Mouse (Mus musculus): ENCODE measurements around the gene Numa1.
"Not testable (repeated sequence)": the region's sequence is repeated elsewhere in the genome, so short reads cannot be mapped to it uniquely, and the experiment has no call there.

The Numa1 gene

GRCm38 (mm10) chr7:101933751-101934240 is at the start of gene Numa1, which contains the start of gene Lrrc51:
Numa1 (plus strand) TSS chr7:101934111.
Lrrc51 (minus strand) TSS chr7:101933895.
- in situ Hi-C loops (cut with MboI, MseI): loop anchor here (10.0 kb wide), 2 partner anchors 131 to 491 kb away; partner anchors contain the start of genes Rnf121, Xndc1 and Xntrpc

- in situ Hi-C loops (cut with MboI, MseI): no loop called here
These were observed 49.8 kb upstream of the Numa1 start for GRCm38 (mm10) chr7:101884160-101884559.

- in situ Hi-C loops (cut with MboI, MseI): loop anchor here (5.0 kb wide), 1 partner anchor 34 kb away; no protein-coding TSS in a partner anchor
These were observed 47.6 kb upstream of the Numa1 start for GRCm38 (mm10) chr7:101886274-101886673.

DNA sequence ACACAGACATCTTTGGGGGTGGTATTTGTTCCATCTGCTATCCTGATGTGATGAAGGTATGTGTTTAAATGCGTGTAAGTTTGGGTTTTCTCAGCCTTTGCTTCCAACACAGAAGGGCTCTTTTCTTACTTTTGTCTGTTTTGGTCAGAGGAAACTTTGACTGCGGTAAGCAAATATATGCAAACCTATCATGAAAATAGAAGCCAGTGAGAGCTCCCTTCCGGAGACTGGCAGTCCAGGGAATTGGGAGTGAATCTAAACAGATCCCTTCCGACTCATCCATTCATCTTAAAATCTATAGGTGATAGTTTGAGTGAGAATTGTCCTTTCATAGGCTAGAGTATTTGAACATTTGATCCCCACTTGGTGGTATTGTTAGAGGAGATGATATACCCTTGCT is 45.5 kb upstream of the Numa1 start:
- in situ Hi-C loops (cut with MboI, MseI): loop anchor here (5.0 kb wide), 1 partner anchor 36 kb away; no protein-coding TSS in a partner anchor

DNA sequence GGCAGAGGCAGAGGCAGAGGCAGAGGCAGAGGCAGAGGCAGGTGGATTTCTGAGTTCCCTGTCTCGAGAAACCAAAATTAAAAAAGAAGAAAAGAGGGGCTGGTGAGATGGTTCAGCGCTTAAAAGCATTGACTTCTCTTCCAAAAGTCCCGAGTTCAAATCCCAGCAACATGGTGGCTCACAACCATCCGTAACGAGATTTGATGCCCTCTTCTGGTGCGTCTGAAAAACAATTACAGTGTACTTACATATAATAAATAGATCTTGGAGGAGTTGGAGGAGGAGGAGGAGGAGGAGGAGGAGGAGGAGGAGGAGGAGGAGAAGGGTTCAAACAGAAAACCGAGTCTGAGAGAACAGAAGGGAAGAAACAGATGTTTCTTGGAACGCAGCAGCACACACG is 38.2 kb upstream of the Numa1 start:
- in situ Hi-C loops (cut with MboI, MseI): loop anchor here (10.0 kb wide), 1 partner anchor 1191 kb away; the partner anchor contains the start of gene Fam168a

DNA sequence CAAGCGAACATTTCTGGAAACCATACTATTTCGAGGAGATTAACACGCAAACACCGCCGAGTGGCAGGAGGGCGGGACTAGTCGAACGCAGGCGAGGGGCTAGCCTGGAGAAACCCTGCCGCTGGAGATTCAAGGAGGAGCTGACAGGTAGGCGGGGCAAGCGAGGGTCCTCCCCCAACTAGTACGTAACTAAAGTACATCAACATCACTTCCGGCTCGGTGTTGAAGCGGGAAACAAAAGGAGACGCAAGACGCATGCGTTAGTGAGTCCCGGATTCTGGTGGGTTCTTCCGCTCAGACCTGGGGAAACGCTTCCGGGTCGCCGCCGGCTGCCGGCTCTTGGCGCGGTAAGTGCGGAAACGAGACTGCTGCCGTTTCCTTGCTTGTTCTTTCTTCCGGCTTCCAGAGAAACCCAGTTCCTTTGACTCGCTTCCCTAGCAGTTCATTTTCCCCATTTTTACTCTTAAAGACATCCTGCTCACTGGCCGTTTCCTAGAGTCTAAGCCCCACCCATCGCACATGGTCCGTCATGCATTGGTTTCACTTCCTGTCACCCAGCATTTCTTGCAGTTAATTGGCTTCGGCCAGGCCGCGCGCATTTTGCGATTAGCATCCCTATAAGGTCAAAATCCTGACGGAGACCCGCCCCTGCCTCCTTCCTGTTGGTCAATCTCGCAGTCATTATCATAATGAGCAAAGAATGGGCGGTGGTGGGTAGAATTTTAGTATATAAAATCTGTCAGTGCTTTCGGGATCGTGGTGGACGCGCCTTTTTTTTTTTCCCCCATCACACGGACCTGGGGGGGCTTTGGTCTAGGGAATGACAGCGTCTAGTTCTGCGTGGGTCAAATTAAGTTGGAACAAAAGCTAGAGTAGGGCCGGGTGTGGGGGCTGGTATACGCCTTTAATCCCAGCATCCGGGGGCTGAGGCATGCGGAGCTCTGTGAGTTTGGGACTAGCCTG is 37.5 kb upstream of the Numa1 start:
- in situ Hi-C loops (cut with MboI, MseI): loop anchor here (10.0 kb wide), 1 partner anchor 1192 kb away; the partner anchor contains the start of gene Fam168a

DNA sequence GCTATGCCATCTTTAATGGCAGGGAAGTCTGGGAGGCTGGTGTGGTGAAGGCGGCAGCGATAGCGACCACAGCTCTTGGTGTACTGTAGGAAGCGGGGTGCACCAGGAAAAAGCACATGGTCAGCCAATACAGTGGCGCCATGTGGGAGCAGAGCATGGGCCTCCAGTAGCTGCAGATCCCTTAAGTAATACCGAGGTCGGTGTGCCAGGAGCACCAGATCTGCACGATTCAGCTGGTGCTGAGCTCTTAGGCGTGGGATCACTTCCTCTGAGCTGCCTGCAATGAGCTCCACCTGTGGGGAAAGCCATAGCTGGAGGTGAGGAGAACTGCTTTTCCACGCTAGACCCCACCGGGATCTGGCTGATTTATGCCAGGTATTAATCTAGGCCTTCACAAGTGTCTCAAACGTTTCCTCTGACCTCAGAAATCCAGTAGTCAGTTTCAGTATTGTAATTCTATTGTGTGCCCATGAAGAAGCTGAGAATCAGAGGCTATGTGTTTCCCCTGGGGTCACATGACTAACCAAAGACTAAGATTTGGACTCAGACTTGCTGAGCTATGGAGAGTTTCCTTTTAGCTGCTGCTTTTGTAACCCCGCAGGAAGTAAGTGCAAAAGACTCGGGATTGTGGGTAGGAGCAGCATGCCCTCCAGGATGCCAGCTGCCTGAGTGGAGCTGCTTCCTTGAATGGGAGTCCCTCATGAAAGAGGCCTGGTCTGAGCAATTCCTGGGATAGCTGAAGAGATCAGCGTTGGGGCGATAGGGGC is 33.4 kb upstream of the Numa1 start:
- in situ Hi-C loops (cut with MboI, MseI): no loop called here

DNA sequence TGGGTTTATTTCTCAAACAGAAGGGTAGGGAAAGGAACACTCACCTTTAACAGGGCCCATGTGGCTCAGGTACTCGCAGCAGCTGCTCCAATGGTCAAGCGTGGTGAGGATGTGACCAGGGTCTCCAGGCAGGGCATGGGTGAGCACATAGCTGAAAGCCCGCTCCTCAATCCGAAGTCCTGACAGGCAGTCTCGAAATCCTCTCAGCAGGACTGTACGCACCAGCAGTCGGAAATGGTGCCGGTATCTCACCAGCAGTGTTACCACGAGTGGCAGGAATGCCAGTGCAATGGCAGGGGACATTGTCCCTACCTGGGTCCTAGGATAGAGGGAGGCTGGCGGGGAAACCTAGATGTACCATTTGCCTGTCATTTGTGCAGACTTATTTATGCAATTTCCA is 31.9 kb upstream of the Numa1 start:
- in situ Hi-C loops (cut with MboI, MseI): no loop called here

GRCm38 (mm10) chr7:101902846-101903245 is 31.1 kb upstream of the Numa1 start:
- in situ Hi-C loops (cut with MboI, MseI): no loop called here

DNA sequence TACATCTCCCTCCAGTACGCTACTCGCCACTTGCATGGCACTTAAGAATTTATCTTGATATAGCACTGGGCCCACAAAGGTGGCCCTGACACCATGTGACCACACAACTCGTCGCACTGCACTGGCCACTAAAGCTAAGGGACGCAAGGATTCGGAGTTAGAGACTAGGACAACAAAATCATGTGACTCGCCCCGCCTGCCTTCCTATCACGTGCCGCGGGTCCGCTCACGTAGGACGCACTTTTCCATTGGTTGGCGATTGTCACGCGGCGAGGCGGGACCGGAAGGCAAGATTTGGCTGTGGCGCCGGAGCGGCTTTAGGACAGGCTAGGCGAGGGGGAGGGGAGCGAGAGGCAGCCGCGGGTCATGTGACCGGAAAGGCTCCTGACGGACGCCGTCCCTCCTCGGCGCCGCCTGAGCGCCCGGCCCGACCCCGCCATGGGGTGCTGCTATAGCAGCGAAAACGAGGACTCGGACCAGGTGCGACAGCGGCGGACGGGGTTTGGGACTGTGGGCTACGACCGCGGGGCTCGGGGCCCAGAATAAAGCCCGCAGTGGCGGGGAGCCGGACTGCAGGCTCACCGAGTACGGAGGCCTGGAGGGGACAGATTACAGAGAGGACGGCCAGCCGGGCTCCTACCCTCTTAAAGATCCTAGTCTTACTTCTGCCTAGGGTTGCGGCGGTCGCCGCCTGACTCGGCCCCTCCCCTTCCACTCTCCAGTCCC is 28.2 kb upstream of the Numa1 start, which contains the start of gene Lamtor1:
Lamtor1 (plus strand) TSS at position 344 of the 726 bp plus-strand sequence.
- in situ Hi-C loops (cut with MboI, MseI): no loop called here

DNA sequence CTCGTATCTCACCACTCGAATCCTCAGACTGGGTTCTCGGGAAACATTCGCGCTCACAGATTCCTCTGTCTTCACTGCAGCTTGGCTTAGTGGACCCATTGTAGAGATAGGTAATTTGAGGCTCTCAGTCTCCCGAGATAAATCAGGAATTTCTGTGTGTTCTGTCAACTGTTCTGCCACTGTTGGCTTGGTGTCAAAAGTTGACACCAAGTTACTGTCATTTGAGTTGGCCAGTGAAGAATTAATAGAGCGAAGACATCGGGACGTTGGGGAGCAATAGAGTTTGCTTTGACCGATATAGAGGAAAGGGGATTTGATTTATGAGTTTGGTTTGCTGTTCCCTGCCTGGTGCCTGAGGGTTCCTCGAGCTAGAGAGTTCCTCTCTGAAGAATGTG is 27.6 kb upstream of the Numa1 start, which contains the start of gene Tomt:
Tomt (minus strand) TSS at position 73 of the 395 bp plus-strand sequence.
- in situ Hi-C loops (cut with MboI, MseI): no loop called here

DNA sequence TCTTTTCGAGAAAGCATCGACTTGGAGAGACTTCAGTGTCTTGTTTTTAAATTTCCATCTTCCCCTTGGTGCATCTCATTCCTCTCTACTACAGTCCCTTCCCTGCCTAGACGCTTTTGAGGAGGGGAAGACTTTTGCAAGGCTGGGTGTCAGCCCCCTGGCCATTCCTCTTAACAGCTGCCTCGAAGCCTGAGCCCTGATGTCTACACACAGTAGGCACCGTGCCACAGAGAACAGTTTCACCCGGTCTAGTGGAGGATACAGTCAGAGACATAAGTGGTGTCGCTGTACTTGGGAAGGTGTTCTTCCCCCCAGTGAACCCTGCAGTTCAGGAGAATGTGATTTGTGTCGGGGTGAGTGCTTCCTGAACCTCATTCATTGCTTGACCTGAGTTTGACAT is 27.2 kb upstream of the Numa1 start:
- in situ Hi-C loops (cut with MboI, MseI): no loop called here

DNA sequence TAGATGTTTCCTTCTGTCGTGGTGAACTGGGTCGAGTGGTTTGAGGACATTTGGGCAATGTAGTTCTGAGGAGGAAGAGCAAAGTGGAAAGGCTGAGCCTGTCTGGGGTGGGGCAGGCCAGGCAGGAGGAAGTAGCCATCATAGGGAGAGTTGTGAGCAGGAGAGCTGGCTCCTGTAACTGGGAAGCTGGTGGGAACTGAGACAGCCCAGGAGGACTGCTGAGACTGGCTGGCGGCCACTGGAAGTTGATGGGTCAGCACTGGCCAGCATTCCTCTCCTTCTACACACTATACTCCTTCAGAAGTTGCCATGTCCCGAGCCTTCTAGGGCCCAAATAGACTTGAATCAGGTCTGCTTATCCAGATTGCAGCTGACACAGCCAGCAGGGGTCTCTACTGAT is 25.5 kb upstream of the Numa1 start:
- in situ Hi-C loops (cut with MboI, MseI): no loop called here

- in situ Hi-C loops (cut with MboI, MseI): no loop called here
These were observed 23.8 kb upstream of the Numa1 start for GRCm38 (mm10) chr7:101910138-101910537.

DNA sequence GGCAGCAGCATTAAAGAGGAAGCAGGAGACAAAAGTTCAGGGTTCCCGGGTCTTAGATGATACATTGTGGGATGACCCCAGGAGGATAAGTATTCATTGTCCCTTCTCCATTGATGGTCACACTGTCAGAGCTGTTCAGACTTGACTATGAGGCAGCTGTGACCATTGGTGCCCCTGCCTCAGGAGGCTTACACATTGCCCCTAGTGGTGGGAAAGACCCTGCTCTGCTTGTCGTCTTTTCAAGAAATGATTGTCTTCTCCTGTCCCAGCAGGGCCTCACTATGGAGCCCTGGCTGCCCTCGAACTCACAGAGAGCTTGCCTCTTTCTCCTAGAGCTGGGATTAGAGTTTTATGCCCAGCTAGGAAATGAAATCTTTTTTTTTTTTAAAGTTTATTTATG is 21.9 kb upstream of the Numa1 start:
- in situ Hi-C loops (cut with MboI, MseI): no loop called here

DNA sequence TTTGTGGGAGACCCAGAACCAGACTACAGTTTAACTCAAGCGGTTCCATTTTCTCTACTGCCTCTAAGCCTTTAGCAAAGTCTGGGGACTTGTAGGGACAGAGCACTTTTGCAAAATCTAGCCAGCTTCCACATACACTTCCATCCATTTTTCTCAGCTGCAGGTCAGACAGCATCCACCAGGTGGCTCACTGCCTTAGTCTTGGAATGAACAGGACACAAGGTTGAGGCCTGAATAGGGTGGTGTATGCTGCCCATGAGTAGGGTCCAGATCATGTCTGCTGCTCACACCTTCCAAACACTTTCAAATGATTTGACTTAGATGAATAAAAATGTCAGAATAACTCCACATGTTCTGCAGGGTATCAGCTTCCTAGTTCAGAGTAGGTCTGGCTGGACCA is 15.8 kb upstream of the Numa1 start:
- in situ Hi-C loops (cut with MboI, MseI): no loop called here

- in situ Hi-C loops (cut with MboI, MseI): not testable (repeated sequence)
These were observed 8.0 kb upstream of the Numa1 start for GRCm38 (mm10) chr7:101925892-101926291.

DNA sequence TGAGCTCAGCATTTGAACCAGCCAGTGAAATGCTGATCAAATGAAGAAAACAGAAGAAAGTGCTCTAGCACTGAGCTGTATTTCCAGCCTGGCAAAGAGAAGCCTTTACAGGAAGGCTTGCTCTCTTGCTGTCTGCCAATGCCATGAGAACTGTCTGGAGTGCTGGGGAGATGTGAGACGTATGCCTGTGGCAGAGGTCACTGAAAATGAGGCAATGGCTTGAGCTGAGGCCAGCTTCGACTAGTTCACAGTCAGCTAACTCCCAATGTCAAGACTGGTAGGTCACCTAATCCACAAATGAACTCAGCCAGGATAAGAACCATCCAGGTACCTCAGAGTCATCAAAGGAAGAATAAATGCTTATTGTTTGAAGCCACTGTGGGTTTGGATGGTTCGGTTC is 5.8 kb upstream of the Numa1 start:
- in situ Hi-C loops (cut with MboI, MseI): no loop called here

- in situ Hi-C loops (cut with MboI, MseI): loop anchor here (10.0 kb wide), 2 partner anchors 132 to 492 kb away; partner anchors contain the start of genes Rnf121, Xndc1 and Xntrpc
These were observed 1.4 kb upstream of the Numa1 start for GRCm38 (mm10) chr7:101932551-101932950.

- in situ Hi-C loops (cut with MboI, MseI): loop anchor here (10.0 kb wide), 2 partner anchors 132 to 492 kb away; partner anchors contain the start of genes Rnf121, Xndc1 and Xntrpc
These were observed 611 bp upstream of the Numa1 start for GRCm38 (mm10) chr7:101933300-101933699.

GRCm38 (mm10) chr7:101935957-101936356 is 2.0 kb downstream of the Numa1 start:
- in situ Hi-C loops (cut with MboI, MseI): loop anchor here (10.0 kb wide), 2 partner anchors 129 to 489 kb away; partner anchors contain the start of genes Rnf121, Xndc1 and Xntrpc
